Mouse (Mus musculus) small intestine, adult 2 months (tissue): ENCODE results near the gene Pepd.

Experiments used
- CTCF ChIP-seq: fragments of 200-500 bp; IDR thresholded peaks from 2 replicates; pipeline ENCODE4 v1.5.1; 2012; ENCODE audit warnings: low read depth, mild to moderate bottlenecking, control low read depth, inconsistent platforms, low read length, moderate library complexity, mixed read lengths; ENCODE audit not compliant: insufficient replicate concordance, insufficient read length; ENCODE audit errors: extremely low read depth
- POLR2A ChIP-seq: fragments of 200-500 bp; IDR thresholded peaks from 2 replicates; pipeline ENCODE4 v1.6.1; 2012; ENCODE audit warnings: low read depth, mild to moderate bottlenecking, control low read depth, inconsistent platforms, low read length, moderate library complexity

GRCm38 (mm10) chr7:35006661-35007060 lies 94.5 kb downstream of the Pepd start:
- TF ChIP-seq CTCF: no peak
- TF ChIP-seq POLR2A: no peak
